Mouse (Mus musculus) embryonic facial prominence, embryonic 15.5 days (tissue): ENCODE results near the gene Usf1. TPM values are rescaled to one million over a fixed set of nuclear protein-coding genes. Genes with fewer than 3 reads are reported as not detected.

Source experiments
- ATAC-seq: fragments of 200-750 bp; cut with Nextera tagmentation; 2 replicates; pipeline ENCODE4 v1.8.0; 2017; ENCODE audit warnings: low read depth, moderate TSS enrichment; ENCODE audit not compliant: insufficient number of reproducible peaks, low FRiP score, low TSS enrichment
- H3K27ac ChIP-seq: fragments of 300-500 bp; sonication (generic); replicated peaks from 2 replicates; pipeline ENCODE4 v1.5.1; 2015; ENCODE audit warnings: mild to moderate bottlenecking, inconsistent platforms
- H3K27me3 ChIP-seq: fragments of 300-500 bp; sonication (generic); 2 replicates; pipeline ENCODE4 v1.6.1; 2015; ENCODE audit warnings: inconsistent platforms
- H3K36me3 ChIP-seq: fragments of 300-500 bp; sonication (generic); 2 replicates; pipeline ENCODE4 v1.6.1; 2015; ENCODE audit warnings: mild to moderate bottlenecking, inconsistent platforms
- H3K4me1 ChIP-seq: fragments of 300-500 bp; sonication (generic); 2 replicates; pipeline ENCODE4 v1.6.1; 2015; ENCODE audit warnings: inconsistent platforms
- H3K4me2 ChIP-seq: fragments of 300-500 bp; sonication (generic); replicated peaks from 2 replicates; pipeline ENCODE4 v1.6.1; 2015; ENCODE audit warnings: mild to moderate bottlenecking, inconsistent platforms
- H3K4me3 ChIP-seq: fragments of 300-500 bp; sonication (generic); replicated peaks from 2 replicates; pipeline ENCODE4 v1.5.1; 2015; ENCODE audit warnings: mild to moderate bottlenecking, inconsistent platforms
- H3K9ac ChIP-seq: fragments of 300-500 bp; sonication (generic); 2 replicates; pipeline ENCODE4 v1.6.1; 2015; ENCODE audit warnings: inconsistent platforms
- H3K9me3 ChIP-seq: fragments of 300-500 bp; sonication (generic); replicated peaks from 2 replicates; pipeline ENCODE4 v1.6.1; 2016; ENCODE audit warnings: inconsistent platforms
- WGBS: fragments of 180-500 bp; shearing (Covaris S2); methylation state at CpG from one replicate; pipeline ENCODE4 v1.1.7; 2015; 5-methylcytosine and 5-hydroxymethylcytosine counted together
- polyA plus RNA-seq: library from polyadenylated mRNA; unstranded; fragments of >200 nt; fragmentation: Nextera tagmentation; extraction: Ambion mirVana; gene quantifications from 2 replicates; pipeline ENCODE4 v1.2.1, GENCODE M21; 2015

Gene Usf1
- polyA plus RNA-seq, result 74.6 and 85.2 TPM in 2 replicates

DNA sequence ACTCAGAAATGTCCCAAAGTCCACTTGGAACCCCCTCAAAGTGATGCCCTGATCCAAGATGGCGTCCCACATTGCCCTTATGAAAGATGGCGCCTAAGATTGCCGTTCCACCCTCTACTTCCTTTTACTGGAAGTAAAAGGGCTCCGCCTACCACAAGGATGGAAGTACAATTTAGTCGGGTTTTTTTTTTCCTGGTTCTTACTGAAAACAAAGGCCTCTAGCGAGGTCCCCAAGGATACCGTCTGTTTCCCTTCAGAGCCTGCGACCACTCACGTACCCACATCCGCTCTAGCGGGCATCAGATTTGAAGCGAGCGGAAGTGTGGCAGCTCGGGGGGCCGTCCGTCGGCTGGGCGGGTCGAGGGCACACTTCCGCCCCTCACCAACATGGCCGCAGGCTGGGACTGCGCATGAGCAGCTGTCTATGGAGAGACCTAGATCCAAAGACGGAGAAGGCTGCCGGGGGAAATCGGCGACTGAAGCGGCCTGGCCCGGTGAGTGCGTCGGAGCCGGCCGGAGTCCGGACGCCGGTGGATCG lies at the start of gene Usf1:
Gene Usf1 (plus strand): TSS at position 367 of the 538 bp plus-strand sequence.
- peak; percentile 95 for ATAC-seq

DNA sequence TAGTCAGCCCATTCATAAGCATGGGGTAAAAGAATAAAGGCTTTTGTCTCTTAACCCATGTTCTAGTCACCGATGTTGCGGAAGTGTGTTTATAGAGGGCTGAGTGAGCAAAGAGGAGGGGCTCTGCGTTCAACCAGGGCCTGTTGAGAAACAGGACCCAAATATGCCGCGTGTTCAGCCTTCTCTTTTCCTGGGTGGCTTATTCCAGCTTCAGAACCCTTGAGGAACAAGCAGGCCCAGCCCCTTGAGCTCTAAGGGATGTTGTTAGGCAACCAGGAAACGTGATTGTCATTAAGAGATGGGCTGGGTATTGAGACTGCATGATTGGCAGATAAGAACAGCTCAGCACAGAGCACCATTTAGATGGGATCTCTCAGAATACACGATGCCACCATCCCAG lies 45.2 kb upstream of the Usf1 start:
- no peaks in the 10 kb centered on the region for H3K36me3 ChIP-seq
- no peaks in the 10 kb centered on the region for H3K9me3 ChIP-seq
- H3K4me2 ChIP-seq, result no peak overlapping the region
- ATAC-seq, result no peak
- 55% methylated on average over 7 of the region's 7 CpGs for WGBS
- no peak overlapping the region for H3K4me3 ChIP-seq
- no peaks in the 10 kb centered on the region for H3K27me3 ChIP-seq
- no peak overlapping the region for H3K27ac ChIP-seq
- H3K4me1 ChIP-seq, result 0 out of 2 replicates have a peak, but pooled peaks cover 12% of the 10 kb centered on the region
- H3K9ac ChIP-seq, result no peak overlapping the region

More for the DNA sequence above, at the start of gene Usf1:
- Histone ChIP-seq H3K27ac (peak within 1 kb of the TSS; percentile 97), H3K4me2 (peak within 1 kb of the TSS; percentile 63), H3K4me3 (peak within 1 kb of the TSS; percentile 95), H3K27me3 (peaks cover 18% of the 10 kb centered on the region), H3K4me1 (peaks cover 15% of the 10 kb centered on the region), H3K9me3 (no peaks in the 10 kb centered on the region), H3K36me3 (peaks cover 9% of the 10 kb centered on the region), H3K9ac (peak within 1 kb of the TSS; percentile 96)
- WGBS, result under 1% methylated on average over 36 of the region's 36 CpGs

- H3K9ac ChIP-seq, result no peak within 1 kb of the TSS
Measured at GRCm38 (mm10) chr1:171369845-171370556, 41.1 kb upstream of the Usf1 start, which contains the start of gene Nectin4. Gene Nectin4 (plus strand): TSS chr1:171370099.

GRCm38 (mm10) chr1:171372880-171373279 lies 38.2 kb upstream of the Usf1 start:
- H3K9ac ChIP-seq, result no peak overlapping the region
- peak overlapping the region; percentile 34; the same call in 1 of the 2 replicates for H3K4me3 ChIP-seq
- H3K36me3 ChIP-seq, result no peaks in the 10 kb centered on the region
- H3K4me2 ChIP-seq, result peak overlapping the region; percentile 34; the same call in 1 of the 2 replicates
- H3K27ac ChIP-seq, result peak overlapping the region; percentile 73
- peaks cover 25% of the 10 kb centered on the region for H3K4me1 ChIP-seq
- no peak for ATAC-seq
- no peaks in the 10 kb centered on the region for H3K9me3 ChIP-seq
- H3K27me3 ChIP-seq, result no peaks in the 10 kb centered on the region
- WGBS, result 30% methylated on average over 3 of the region's 3 CpGs

More at GRCm38 (mm10) chr1:171369845-171370556, 41.1 kb upstream of the Usf1 start, which contains the start of gene Nectin4:
- 28% methylated on average over 20 of the region's 20 CpGs for WGBS
- ATAC-seq, result peak; percentile 59; the same call in 1 of the 2 replicates
- no peaks in the 10 kb centered on the region for H3K36me3 ChIP-seq
- H3K4me2 ChIP-seq, result peak within 1 kb of the TSS; percentile 31
- H3K9me3 ChIP-seq, result no peaks in the 10 kb centered on the region
- peak within 1 kb of the TSS; percentile 72 for H3K27ac ChIP-seq
- H3K4me1 ChIP-seq, result peaks cover 19% of the 10 kb centered on the region
- H3K27me3 ChIP-seq, result no peaks in the 10 kb centered on the region
- H3K4me3 ChIP-seq, result peak within 1 kb of the TSS; percentile 34

DNA sequence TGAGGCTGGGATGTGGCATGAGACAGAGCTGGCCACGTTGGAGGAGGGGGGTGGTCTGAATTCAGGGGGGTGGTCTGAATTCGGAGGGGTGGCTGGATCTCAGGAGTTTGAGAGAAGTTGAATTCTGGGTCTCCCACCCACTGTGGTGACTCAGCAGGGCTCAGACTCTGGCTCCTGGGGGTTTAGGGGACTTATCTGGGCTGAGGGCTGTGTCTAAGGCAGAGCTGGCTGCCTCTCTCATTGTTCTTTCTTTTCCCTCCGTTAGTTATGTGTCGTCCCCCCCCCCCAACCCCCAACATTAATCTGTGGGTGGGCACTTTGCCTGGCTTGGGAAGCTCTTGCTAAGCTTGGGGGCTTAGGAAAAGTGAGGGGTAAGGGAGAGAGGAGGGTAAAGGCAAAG lies 37.2 kb upstream of the Usf1 start:
- no peaks in the 10 kb centered on the region for H3K27me3 ChIP-seq
- H3K9me3 ChIP-seq, result no peaks in the 10 kb centered on the region
- peak overlapping the region; percentile 34; the same call in 1 of the 2 replicates for H3K4me3 ChIP-seq
- H3K36me3 ChIP-seq, result no peaks in the 10 kb centered on the region
- H3K9ac ChIP-seq, result no peak overlapping the region
- peak overlapping the region; percentile 34; the same call in 1 of the 2 replicates for H3K4me2 ChIP-seq
- WGBS, result 0% methylated on average over 4 of the region's 4 CpGs
- H3K4me1 ChIP-seq, result peaks cover 21% of the 10 kb centered on the region
- ATAC-seq, result peak; percentile 44; the same call in 1 of the 2 replicates
- peak overlapping the region; percentile 73 for H3K27ac ChIP-seq

DNA sequence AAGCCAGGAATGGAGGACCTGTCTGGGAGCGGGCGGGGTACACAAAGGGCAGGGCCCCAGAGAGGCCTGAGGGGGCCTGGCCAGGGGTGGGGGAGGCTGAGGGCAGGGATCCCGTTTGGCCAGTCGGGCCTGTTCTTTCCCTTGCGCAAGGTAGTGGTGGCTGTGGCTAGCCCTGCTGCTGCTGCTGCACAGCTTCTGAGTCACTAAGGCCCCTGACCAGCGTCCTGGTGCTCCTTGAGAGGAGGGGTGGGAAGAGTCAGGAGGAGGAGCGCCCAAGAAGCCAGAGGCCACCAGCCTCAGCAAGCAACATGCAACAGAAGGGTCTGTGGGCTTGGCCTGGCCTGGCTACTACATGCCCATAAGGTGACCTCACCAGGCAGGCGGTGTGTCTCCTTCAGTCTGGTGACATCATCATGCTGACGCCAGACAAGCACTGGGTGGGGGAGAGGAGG lies 35.4 kb upstream of the Usf1 start:
- no peak overlapping the region for H3K4me3 ChIP-seq
- H3K27me3 ChIP-seq, result peaks cover 11% of the 10 kb centered on the region; the same call in 1 of the 2 replicates
- 0 out of 2 replicates have a peak, but pooled peaks have one; percentile 36 for ATAC-seq

GRCm38 (mm10) chr1:171378298-171378697 lies 32.8 kb upstream of the Usf1 start:
- ATAC-seq, result no peak
- H3K36me3 ChIP-seq, result no peaks in the 10 kb centered on the region
- H3K9me3 ChIP-seq, result no peaks in the 10 kb centered on the region
- H3K27me3 ChIP-seq, result peaks cover 15% of the 10 kb centered on the region; the same call in 1 of the 2 replicates
- no peak overlapping the region for H3K4me3 ChIP-seq
- no peak overlapping the region for H3K27ac ChIP-seq
- 87% methylated on average over 6 of the region's 6 CpGs for WGBS
- H3K4me2 ChIP-seq, result no peak overlapping the region
- H3K9ac ChIP-seq, result no peak overlapping the region
- H3K4me1 ChIP-seq, result peaks cover 27% of the 10 kb centered on the region

More for the DNA sequence above, 35.4 kb upstream of the Usf1 start:
- H3K4me1 ChIP-seq, result peaks cover 29% of the 10 kb centered on the region
- peak overlapping the region; percentile 65; the same call in 1 of the 2 replicates for H3K27ac ChIP-seq
- no peaks in the 10 kb centered on the region for H3K9me3 ChIP-seq
- WGBS, result 38% methylated on average over 9 of the region's 9 CpGs
- no peak overlapping the region for H3K9ac ChIP-seq
- no peaks in the 10 kb centered on the region for H3K36me3 ChIP-seq
- H3K4me2 ChIP-seq, result no peak overlapping the region; the same call in 1 of the 2 replicates

- 7% methylated on average over 31 of the region's 31 CpGs for WGBS
- Histone ChIP-seq H3K4me1 (peaks cover 24% of the 10 kb centered on the region), H3K4me3 (peak overlapping the region; percentile 22), H3K9me3 (no peaks in the 10 kb centered on the region), H3K27me3 (peaks cover 15% of the 10 kb centered on the region; the same call in 1 of the 2 replicates), H3K36me3 (no peaks in the 10 kb centered on the region), H3K4me2 (peak overlapping the region; percentile 54), H3K27ac (no peak overlapping the region), H3K9ac (no peak overlapping the region)
- ATAC-seq, result no peak
Measured at GRCm38 (mm10) chr1:171379935-171380599, 31.0 kb upstream of the Usf1 start.

- Histone ChIP-seq H3K36me3 (no peaks in the 10 kb centered on the region), H3K27ac (no peak overlapping the region), H3K9me3 (no peaks in the 10 kb centered on the region), H3K4me3 (no peak overlapping the region), H3K9ac (no peak overlapping the region), H3K27me3 (peaks cover 15% of the 10 kb centered on the region; the same call in 1 of the 2 replicates), H3K4me2 (no peak overlapping the region), H3K4me1 (peaks cover 18% of the 10 kb centered on the region)
- no peak for ATAC-seq
- 81% methylated on average over 11 of the region's 11 CpGs for WGBS
Measured at GRCm38 (mm10) chr1:171382096-171382620, 29.0 kb upstream of the Usf1 start.

- Histone ChIP-seq H3K27me3 (peaks cover 15% of the 10 kb centered on the region; the same call in 1 of the 2 replicates), H3K9ac (no peak overlapping the region), H3K9me3 (no peaks in the 10 kb centered on the region), H3K4me2 (no peak overlapping the region; the same call in 1 of the 2 replicates), H3K36me3 (no peaks in the 10 kb centered on the region), H3K4me1 (peaks cover 18% of the 10 kb centered on the region), H3K27ac (no peak overlapping the region), H3K4me3 (no peak overlapping the region)
- ATAC-seq, result 0 out of 2 replicates have a peak, but pooled peaks have one; percentile 24
- 47% methylated on average over 9 of the region's 9 CpGs for WGBS
Measured at GRCm38 (mm10) chr1:171384361-171384760, 26.8 kb upstream of the Usf1 start.
